Mouse (Mus musculus) spleen, postnatal 4 days (tissue): ENCODE results near the gene Matn3.
A peak's percentile ranks its signal among the peaks of the same experiment; 100 is the strongest.

ENCODE experiments used
- DNase-seq, 2 experiments: peaks; one replicate each; pipeline ENCODE4 v3.0.0; 2022; ENCODE audit warnings: low spot score in 2 of 2

Gene Matn3

GRCm38 (mm10) chr12:8936210-8936609 lies 11.5 kb upstream of the Matn3 start:
- DNase-seq: peak in 1 of 2 experiments; percentile 66

GRCm38 (mm10) chr12:8939490-8939889 lies 8.2 kb upstream of the Matn3 start:
- DNase-seq: no peak

GRCm38 (mm10) chr12:8940011-8941005 lies 7.4 kb upstream of the Matn3 start:
- no peak for DNase-seq

- DNase-seq: no peak
Measured at GRCm38 (mm10) chr12:8941131-8941615, 6.6 kb upstream of the Matn3 start.

GRCm38 (mm10) chr12:8941699-8942392 lies 5.9 kb upstream of the Matn3 start:
- no peak for DNase-seq

- no peak for DNase-seq
Measured at GRCm38 (mm10) chr12:8947163-8947562, 566 bp upstream of the Matn3 start.

GRCm38 (mm10) chr12:8953136-8953535 lies 5.4 kb downstream of the Matn3 start:
- no peak for DNase-seq

- no peak for DNase-seq
Measured at GRCm38 (mm10) chr12:8954161-8954561, 6.4 kb downstream of the Matn3 start.

- DNase-seq: no peak
Measured at GRCm38 (mm10) chr12:8961607-8962316, 14.0 kb downstream of the Matn3 start.

- DNase-seq: no peak
Measured at GRCm38 (mm10) chr12:8969828-8970227, 22.1 kb downstream of the Matn3 start.

- DNase-seq: peak; percentile 86 to 94
Measured at GRCm38 (mm10) chr12:8973820-8974465, 26.2 kb downstream of the Matn3 start, which contains the start of gene Wdr35. Gene Wdr35 (plus strand): TSS chr12:8973892.

- no peak for DNase-seq
Measured at GRCm38 (mm10) chr12:8975076-8975475, 27.3 kb downstream of the Matn3 start.

GRCm38 (mm10) chr12:8993231-8993630 lies 45.5 kb downstream of the Matn3 start:
- no peak for DNase-seq

GRCm38 (mm10) chr12:8998318-8998717 lies 50.6 kb downstream of the Matn3 start:
- no peak for DNase-seq

GRCm38 (mm10) chr12:9002038-9002648 lies 54.4 kb downstream of the Matn3 start:
- DNase-seq: peak in 1 of 2 experiments; percentile 43

- DNase-seq: no peak
Measured at GRCm38 (mm10) chr12:9007146-9007545, 59.4 kb downstream of the Matn3 start.

- no peak for DNase-seq
Measured at GRCm38 (mm10) chr12:9007811-9008210, 60.1 kb downstream of the Matn3 start.

GRCm38 (mm10) chr12:9010311-9010710 lies 62.6 kb downstream of the Matn3 start:
- no peak for DNase-seq

- no peak for DNase-seq
Measured at GRCm38 (mm10) chr12:9016376-9016775, 68.6 kb downstream of the Matn3 start.

- no peak for DNase-seq
Measured at GRCm38 (mm10) chr12:9020431-9020830, 72.7 kb downstream of the Matn3 start.

GRCm38 (mm10) chr12:9020986-9021385 lies 73.3 kb downstream of the Matn3 start:
- no peak for DNase-seq
